Mouse (Mus musculus) kidney, embryonic 16.5 days (tissue): ENCODE data around the gene Eif5a. TPM values are rescaled to one million over a fixed set of nuclear protein-coding genes. Genes with fewer than 3 reads are reported as not detected.
"Not testable (repeated sequence)": the region's sequence is repeated elsewhere in the genome, so short reads cannot be mapped to it uniquely, and the experiment has no call there.

ENCODE experiments used
- ATAC-seq: fragments of 200-750 bp; cut with Nextera tagmentation; 2 replicates; pipeline ENCODE4 v1.8.0; 2017; ENCODE audit warnings: moderate TSS enrichment; ENCODE audit not compliant: low FRiP score, low TSS enrichment
- H3K27ac ChIP-seq: fragments of 300-500 bp; sonication (generic); 2 replicates; pipeline ENCODE4 v1.5.1; 2014; ENCODE audit warnings: low read length
- H3K27me3 ChIP-seq: fragments of 300-500 bp; sonication (generic); 2 replicates; pipeline ENCODE4 v1.6.1; 2014; ENCODE audit warnings: low read length, control low read depth, mixed read lengths; ENCODE audit not compliant: insufficient read depth
- H3K36me3 ChIP-seq: fragments of 300-500 bp; sonication (generic); 2 replicates; pipeline ENCODE4 v1.6.1; 2014; ENCODE audit warnings: low read length, control low read depth, mixed read lengths; ENCODE audit not compliant: insufficient read depth
- H3K4me1 ChIP-seq: fragments of 300-500 bp; sonication (generic); 2 replicates; pipeline ENCODE4 v1.6.1; 2014; ENCODE audit warnings: low read length, control low read depth, mixed read lengths; ENCODE audit not compliant: insufficient read depth
- H3K4me2 ChIP-seq: fragments of 300-500 bp; sonication (generic); replicated peaks from 2 replicates; pipeline ENCODE4 v1.6.1; 2014; ENCODE audit warnings: low read depth, low read length
- H3K4me3 ChIP-seq: fragments of 300-500 bp; sonication (generic); 2 replicates; pipeline ENCODE4 v1.5.1; 2014; ENCODE audit warnings: mild to moderate bottlenecking, low read length
- H3K9ac ChIP-seq: fragments of 300-500 bp; sonication (generic); replicated peaks from 2 replicates; pipeline ENCODE4 v1.6.1; 2014; ENCODE audit warnings: low read length
- H3K9me3 ChIP-seq: fragments of 300-500 bp; sonication (generic); 2 replicates; pipeline ENCODE4 v1.6.1; 2016; ENCODE audit warnings: low read length, control low read depth
- WGBS: fragments of 180-500 bp; shearing (Covaris S2); extraction: QIAGEN DNeasy Blood & Tissue Kit; methylation state at CpG from one replicate; pipeline ENCODE4 v1.1.7; 2014; 5-methylcytosine and 5-hydroxymethylcytosine counted together
- polyA plus RNA-seq: library from polyadenylated mRNA; unstranded; fragments of >200 nt; fragmentation: Nextera tagmentation; extraction: Ambion mirVana; gene quantifications from 2 replicates; pipeline ENCODE4 v1.2.1, GENCODE M21; 2015

The Eif5a gene
- polyA plus RNA-seq, 1 experiment from 2014 or later: 1,737 TPM

DNA sequence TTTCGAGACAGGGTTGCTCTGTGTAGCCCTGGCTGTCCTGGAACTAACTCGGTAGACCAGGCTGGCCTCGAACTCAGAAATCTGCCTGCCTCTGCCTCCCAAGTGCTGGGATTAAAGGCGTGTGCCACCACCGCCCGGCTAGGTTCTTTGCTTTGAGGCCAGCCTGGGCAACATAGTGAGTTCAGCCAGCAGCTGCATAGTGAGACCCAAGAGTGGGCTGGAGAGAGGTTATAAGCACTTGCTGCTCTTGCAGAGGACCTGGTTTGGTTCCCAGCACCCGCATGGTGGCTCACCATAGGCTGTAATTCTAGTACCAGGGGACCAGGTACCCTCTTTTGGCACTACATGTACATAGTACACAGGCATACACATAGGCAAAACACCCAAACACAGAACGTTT lies 8.4 kb upstream of the Eif5a start:
- H3K4me2 ChIP-seq, H3K9me3 ChIP-seq, H3K9ac ChIP-seq, H3K27me3 ChIP-seq, ATAC-seq, H3K27ac ChIP-seq, H3K4me3 ChIP-seq, H3K4me1 ChIP-seq, H3K36me3 ChIP-seq: not testable (repeated sequence)
- 89% methylated on average over 8 of the region's 8 CpGs for WGBS

DNA sequence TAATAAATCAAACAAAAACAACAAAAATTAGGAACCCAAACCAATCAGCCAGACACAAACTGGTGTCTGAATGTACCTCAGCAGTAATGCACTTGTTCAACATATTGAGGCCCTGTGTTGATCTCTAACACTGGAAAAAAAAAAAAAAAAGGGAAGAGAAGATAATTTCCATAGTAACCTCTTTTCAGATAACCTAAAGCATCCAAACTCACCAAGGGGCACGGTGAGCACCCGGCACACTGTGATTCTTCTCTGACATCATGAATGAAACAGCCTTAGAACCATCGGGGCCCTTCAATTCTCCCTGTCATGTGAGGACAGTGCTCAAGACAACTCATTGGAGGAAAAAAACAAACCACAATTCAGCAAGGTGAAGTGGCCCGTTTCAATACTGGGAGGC lies 8.0 kb upstream of the Eif5a start:
- no peaks in the 10 kb centered on the region for H3K9me3 ChIP-seq
- no peaks in the 10 kb centered on the region; the same call in 1 of the 2 replicates for H3K4me1 ChIP-seq
- no peak for ATAC-seq
- no peak overlapping the region for H3K9ac ChIP-seq
- no peak overlapping the region for H3K27ac ChIP-seq
- 79% methylated on average over 4 of the region's 4 CpGs for WGBS
- H3K4me3 ChIP-seq: no peak overlapping the region
- H3K27me3 ChIP-seq: no peaks in the 10 kb centered on the region
- no peak overlapping the region for H3K4me2 ChIP-seq
- H3K36me3 ChIP-seq: no peaks in the 10 kb centered on the region

DNA sequence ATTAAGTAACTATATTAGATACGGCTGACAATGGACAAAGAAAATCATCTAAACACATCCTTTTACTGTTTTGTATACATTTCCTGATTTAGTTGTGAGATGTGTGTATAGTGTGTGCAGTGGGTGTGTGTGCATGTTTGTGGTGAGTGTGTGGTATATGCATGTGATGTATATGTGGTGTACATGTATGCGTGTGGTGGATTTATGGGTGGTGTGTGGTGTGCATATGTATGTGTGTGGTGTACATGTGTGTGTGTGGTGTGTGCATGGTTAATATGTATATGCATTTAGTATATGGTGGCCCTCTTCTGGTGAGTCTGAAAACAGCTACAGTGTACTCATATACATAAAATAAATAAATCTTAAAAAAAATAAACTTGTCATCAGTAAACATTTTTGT lies 5.7 kb upstream of the Eif5a start:
- Histone ChIP-seq H3K9ac (no peak overlapping the region), H3K4me1 (peaks cover 5% of the 10 kb centered on the region; the same call in 1 of the 2 replicates), H3K27me3 (no peaks in the 10 kb centered on the region), H3K9me3 (no peaks in the 10 kb centered on the region), H3K36me3 (no peaks in the 10 kb centered on the region), H3K27ac (no peak overlapping the region), H3K4me3 (no peak overlapping the region), H3K4me2 (no peak overlapping the region)
- WGBS: 99% methylated on average over 2 of the region's 2 CpGs
- ATAC-seq: no peak

DNA sequence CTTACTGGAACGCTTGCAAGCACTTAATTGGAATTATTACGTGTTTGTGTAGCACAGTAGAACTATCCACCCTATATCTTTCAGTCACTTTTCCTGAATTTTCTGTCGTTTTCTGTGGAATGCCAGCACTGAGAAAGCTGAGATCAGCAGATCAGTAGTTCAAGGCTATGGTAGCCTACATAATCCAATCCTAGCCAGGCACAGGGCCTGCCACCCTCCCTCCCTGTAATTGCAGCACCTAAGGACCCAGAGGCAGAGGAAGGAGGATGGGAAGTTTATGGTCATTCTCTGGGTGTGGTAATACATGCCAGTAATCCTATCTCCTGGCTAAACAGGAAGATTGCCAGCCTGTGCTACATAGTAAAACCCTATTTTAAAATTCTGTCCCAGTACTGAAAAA lies 1.0 kb upstream of the Eif5a start:
- H3K9ac ChIP-seq: peak overlapping the region; percentile 76; the same call in 1 of the 2 replicates
- 60% methylated on average over 3 of the region's 3 CpGs for WGBS
- H3K4me2 ChIP-seq: 0 out of 2 replicates have a peak overlapping the region, but pooled peaks have one; percentile 57

DNA sequence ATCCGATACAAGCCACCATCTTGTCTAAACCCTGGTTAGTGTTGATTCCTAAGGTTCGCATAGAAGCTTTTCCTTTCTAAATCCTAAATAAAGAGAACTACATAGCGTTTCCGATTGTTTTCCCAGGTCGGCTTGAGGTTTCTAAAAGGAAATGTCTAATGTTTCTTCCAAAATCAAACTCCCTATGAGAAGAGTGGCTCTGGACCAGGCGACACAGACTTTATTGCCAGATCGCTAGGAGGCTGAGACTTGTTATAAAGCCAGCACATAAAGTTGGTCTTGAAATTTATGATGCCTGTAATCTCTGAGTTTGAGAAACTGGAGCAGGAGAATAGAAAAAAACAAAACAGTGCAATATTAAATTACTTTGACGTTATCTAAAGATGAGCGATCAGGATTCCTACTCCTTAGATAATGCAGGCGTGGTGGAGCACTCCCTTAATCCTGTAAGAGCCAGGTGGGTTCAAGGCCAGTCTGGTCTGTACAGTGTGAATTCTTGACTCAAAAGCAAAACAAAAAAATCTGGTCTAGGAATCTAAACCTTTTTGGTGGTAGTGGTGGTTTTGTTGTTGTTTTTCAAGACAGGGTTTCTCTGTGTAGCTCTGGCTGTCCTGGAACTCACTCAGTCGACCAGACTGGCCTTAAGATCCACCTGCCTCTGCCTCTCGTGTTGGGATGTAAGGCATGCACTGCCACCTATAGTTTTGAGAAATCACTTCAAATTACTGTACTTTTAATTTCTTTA lies 426 bp upstream of the Eif5a start:
- 2% methylated on average over 12 of the region's 12 CpGs for WGBS
- ATAC-seq: no peak
- Histone ChIP-seq H3K36me3 (peaks cover 17% of the 10 kb centered on the region), H3K9ac (peak overlapping the region; percentile 76), H3K4me3 (peak overlapping the region; percentile 95), H3K4me1 (peaks cover 23% of the 10 kb centered on the region), H3K27ac (peak overlapping the region; percentile 97), H3K4me2 (peak overlapping the region; percentile 57), H3K27me3 (no peaks in the 10 kb centered on the region), H3K9me3 (no peaks in the 10 kb centered on the region)

More for the DNA sequence above, 1.0 kb upstream of the Eif5a start:
- Histone ChIP-seq H3K4me3 (no peak overlapping the region), H3K36me3 (peaks cover 11% of the 10 kb centered on the region), H3K27me3 (no peaks in the 10 kb centered on the region), H3K27ac (peak overlapping the region; percentile 97), H3K9me3 (no peaks in the 10 kb centered on the region), H3K4me1 (peaks cover 23% of the 10 kb centered on the region)
- ATAC-seq: no peak

DNA sequence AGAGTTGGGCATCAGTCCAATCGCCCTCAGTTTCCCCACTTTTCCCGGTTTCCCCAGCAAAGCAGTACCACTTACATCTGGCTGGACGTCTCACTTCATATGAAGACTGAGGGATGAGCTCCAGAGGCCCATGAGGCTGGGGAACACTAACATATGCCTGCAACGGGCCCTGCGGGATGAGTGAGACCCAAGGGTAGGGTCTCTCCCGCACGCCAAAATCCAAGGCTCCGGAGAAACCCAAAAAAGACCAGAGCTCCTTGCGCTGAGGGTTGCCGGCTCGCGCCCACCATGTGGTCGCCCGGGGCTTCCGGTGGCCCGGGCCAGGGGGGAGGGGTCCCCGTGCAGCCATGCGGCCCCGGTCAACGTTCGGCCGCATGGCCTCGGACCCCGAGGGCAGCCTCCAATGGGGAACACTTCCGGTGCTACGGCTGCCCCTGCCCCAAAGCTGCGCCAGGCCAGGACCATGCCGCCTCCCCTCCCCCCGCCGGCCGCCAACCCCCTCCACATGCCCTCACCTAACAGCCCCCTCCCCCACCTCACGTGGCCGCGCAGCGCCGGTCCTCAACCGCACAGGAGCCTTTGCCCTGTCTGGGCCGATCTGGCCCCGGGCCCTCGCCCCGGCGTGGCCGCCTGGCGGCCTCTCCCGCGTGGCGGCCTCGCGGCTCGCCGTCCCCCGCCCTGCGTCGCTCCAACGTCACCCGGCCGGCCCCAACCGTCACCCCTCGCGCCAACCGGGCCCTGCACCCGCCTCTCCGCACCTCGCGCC lies 1.3 kb downstream of the Eif5a start:
- H3K36me3 ChIP-seq: peaks cover 29% of the 10 kb centered on the region
- ATAC-seq: peak; percentile 14
- peak overlapping the region; percentile 98 for H3K9ac ChIP-seq
- under 1% methylated on average over 32 of the region's 65 CpGs for WGBS
- H3K27ac ChIP-seq: peak overlapping the region; percentile 92
- H3K9me3 ChIP-seq: no peaks in the 10 kb centered on the region
- H3K4me1 ChIP-seq: peaks cover 32% of the 10 kb centered on the region
- peak overlapping the region; percentile 95 for H3K4me3 ChIP-seq
- H3K27me3 ChIP-seq: no peaks in the 10 kb centered on the region
- peak overlapping the region; percentile 91 for H3K4me2 ChIP-seq

DNA sequence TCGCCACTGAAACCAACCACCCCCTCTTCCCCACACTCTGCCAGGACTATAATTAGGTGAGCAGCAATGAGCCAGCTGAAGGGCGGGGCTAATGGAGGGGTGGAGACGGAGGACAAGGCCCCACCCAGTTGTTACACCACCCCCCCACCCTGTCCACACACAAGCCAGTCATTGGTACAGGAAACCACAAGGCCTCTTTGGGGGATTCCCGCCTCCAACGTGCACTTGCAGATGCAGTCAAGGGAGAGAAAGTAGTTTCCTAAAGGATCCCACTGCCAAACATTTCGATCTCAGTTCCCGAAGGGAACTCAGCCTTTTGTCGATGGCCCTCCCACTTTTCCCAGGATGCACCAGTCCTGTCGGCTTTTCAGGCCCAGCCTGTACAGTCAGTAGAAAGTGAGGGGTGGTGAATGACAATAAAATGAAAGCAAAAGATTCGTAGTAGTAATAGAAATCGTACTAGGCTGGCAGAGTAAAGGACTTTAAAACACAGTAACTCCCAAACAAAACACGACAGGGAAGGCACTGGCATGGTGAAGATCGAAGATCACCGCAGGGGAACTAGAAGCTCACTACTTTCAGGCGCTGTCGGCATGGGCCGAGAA lies 2.0 kb downstream of the Eif5a start:
- Histone ChIP-seq H3K9me3 (no peaks in the 10 kb centered on the region), H3K9ac (peak overlapping the region; percentile 98), H3K4me1 (peaks cover 39% of the 10 kb centered on the region), H3K27me3 (no peaks in the 10 kb centered on the region), H3K4me3 (peak overlapping the region; percentile 95), H3K36me3 (peaks cover 34% of the 10 kb centered on the region), H3K4me2 (peak overlapping the region; percentile 91), H3K27ac (peak overlapping the region; percentile 92)
- ATAC-seq: no peak
- 0% methylated on average over 17 of the region's 17 CpGs for WGBS

DNA sequence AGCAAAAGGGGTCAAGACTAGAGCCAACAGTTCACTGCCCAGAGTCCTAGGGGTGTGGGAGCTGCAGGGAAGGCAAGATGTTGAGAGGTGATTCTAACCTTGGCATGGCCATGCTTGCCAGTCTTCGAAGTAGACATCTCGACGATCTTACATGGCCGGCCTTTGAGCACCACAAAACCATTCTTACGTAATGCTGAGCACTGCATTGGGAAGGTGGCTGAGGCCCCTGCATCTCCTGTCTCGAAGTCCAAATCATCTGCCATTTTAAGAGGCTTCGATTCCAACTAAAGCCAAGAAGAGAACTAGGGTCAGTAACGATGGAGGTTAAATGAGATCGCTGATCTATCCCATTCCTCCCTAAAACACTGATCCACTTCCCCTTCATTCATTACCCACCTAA lies 2.7 kb downstream of the Eif5a start:
- Histone ChIP-seq H3K27me3 (no peaks in the 10 kb centered on the region), H3K4me1 (peaks cover 42% of the 10 kb centered on the region), H3K36me3 (peaks cover 34% of the 10 kb centered on the region), H3K9ac (peak overlapping the region; percentile 98), H3K4me2 (peak overlapping the region; percentile 91), H3K4me3 (peak overlapping the region; percentile 95), H3K27ac (peak overlapping the region; percentile 92; the same call in 1 of the 2 replicates), H3K9me3 (no peaks in the 10 kb centered on the region)
- ATAC-seq: no peak
- 78% methylated on average over 9 of the region's 9 CpGs for WGBS

DNA sequence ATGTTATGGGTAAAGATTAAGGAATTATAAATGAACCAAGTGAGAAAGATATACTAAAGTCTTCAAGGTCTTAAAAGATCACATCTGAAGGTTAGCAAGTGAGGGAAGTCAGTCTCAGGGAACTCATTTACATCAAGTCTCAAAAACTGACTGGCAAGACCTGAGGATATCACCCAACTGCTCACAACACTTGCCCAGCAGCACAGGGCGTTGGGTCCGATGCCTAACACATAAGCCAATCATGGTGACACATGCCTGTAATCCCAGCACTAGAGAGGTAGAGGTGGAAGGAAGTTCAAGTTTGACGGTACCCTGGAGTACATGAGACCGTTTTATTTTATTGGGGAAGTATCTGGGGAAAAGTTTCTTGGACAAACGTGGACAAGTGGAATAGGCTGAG lies 3.6 kb downstream of the Eif5a start:
- no peak overlapping the region for H3K4me2 ChIP-seq
- no peak overlapping the region for H3K9ac ChIP-seq
- H3K27me3 ChIP-seq: no peaks in the 10 kb centered on the region
- ATAC-seq: no peak
- no peaks in the 10 kb centered on the region for H3K9me3 ChIP-seq
- peaks cover 36% of the 10 kb centered on the region for H3K36me3 ChIP-seq
- peaks cover 47% of the 10 kb centered on the region for H3K4me1 ChIP-seq
- no peak overlapping the region for H3K27ac ChIP-seq
- H3K4me3 ChIP-seq: no peak overlapping the region
- 85% methylated on average over 5 of the region's 5 CpGs for WGBS
